Mouse (Mus musculus) olfactory bulb, adult 2 months (tissue): ENCODE results near the gene Ndufa5. TPM values are rescaled to one million over a fixed set of nuclear protein-coding genes. Genes with fewer than 3 reads are reported as not detected.

Source experiments
- H3K27ac ChIP-seq: fragments of 200-500 bp; 2 replicates; pipeline ENCODE4 v1.5.1; 2012; ENCODE audit warnings: low read depth, low read length; ENCODE audit not compliant: insufficient read depth
- H3K4me1 ChIP-seq: fragments of 200-500 bp; 2 replicates; pipeline ENCODE4 v1.6.1; 2012; ENCODE audit warnings: low read length; ENCODE audit not compliant: control insufficient read depth, insufficient read depth
- H3K4me3 ChIP-seq: fragments of 200-500 bp; 2 replicates; pipeline ENCODE4 v1.5.1; 2012; ENCODE audit warnings: mild to moderate bottlenecking, low read depth, low read length, moderate library complexity; ENCODE audit not compliant: insufficient read depth
- CTCF ChIP-seq: fragments of 200-500 bp; IDR thresholded peaks from 2 replicates; pipeline ENCODE4 v1.5.1; 2012; ENCODE audit warnings: low read depth, mild to moderate bottlenecking, low read length, moderate library complexity; ENCODE audit not compliant: insufficient read depth
- POLR2A ChIP-seq: fragments of 200-500 bp; IDR thresholded peaks from 2 replicates; pipeline ENCODE4 v1.6.1; 2012; ENCODE audit warnings: mild to moderate bottlenecking, low read depth, low read length, moderate library complexity; ENCODE audit not compliant: insufficient read depth
- WGBS: fragments of 180-500 bp; shearing (Covaris S2); methylation state at CpG from one replicate; pipeline ENCODE4 v1.1.7; 2018; 5-methylcytosine and 5-hydroxymethylcytosine counted together
- polyA plus RNA-seq: library from polyadenylated mRNA; stranded (reverse); fragments of >200 nt; gene quantifications from 2 replicates; pipeline ENCODE4 v1.2.4, GENCODE M21; 2012; ENCODE audit warnings: low replicate concordance; ENCODE audit not compliant: missing spikeins, insufficient read depth, insufficient read length

Ndufa5 gene
- polyA plus RNA-seq, 1 experiment: not detected

GRCm38 (mm10) chr6:24532804-24533203 lies 5.0 kb upstream of the Ndufa5 start:
- 91% methylated on average over 3 of the region's 3 CpGs for WGBS
- no peaks in the 10 kb centered on the region for H3K4me1 ChIP-seq
- TF ChIP-seq CTCF: no peak
- no peak for TF ChIP-seq POLR2A

GRCm38 (mm10) chr6:24530711-24531420 lies 3.1 kb upstream of the Ndufa5 start:
- Histone ChIP-seq H3K4me1 (peaks cover 3% of the 10 kb centered on the region; the same call in 1 of the 2 replicates), H3K27ac (no peak overlapping the region), H3K4me3 (no peak overlapping the region)
- 51% methylated on average over 11 of the region's 11 CpGs for WGBS
- no peak for TF ChIP-seq CTCF
- no peak for TF ChIP-seq POLR2A

More at GRCm38 (mm10) chr6:24532804-24533203, 5.0 kb upstream of the Ndufa5 start:
- Histone ChIP-seq H3K27ac (no peak overlapping the region), H3K4me3 (no peak overlapping the region)

- TF ChIP-seq POLR2A (no peak), CTCF (no peak)
- Histone ChIP-seq H3K27ac (no peak overlapping the region), H3K4me1 (peaks cover 3% of the 10 kb centered on the region; the same call in 1 of the 2 replicates), H3K4me3 (no peak overlapping the region)
- 30% methylated on average over 4 of the region's 4 CpGs for WGBS
Observed at GRCm38 (mm10) chr6:24530166-24530565, 2.4 kb upstream of the Ndufa5 start.

GRCm38 (mm10) chr6:24528064-24528243 lies 141 bp upstream of the Ndufa5 start, which contains the start of gene Asb15:
Asb15 (plus strand) TSS chr6:24528144.
- TF ChIP-seq CTCF: no peak
- TF ChIP-seq POLR2A: no peak
- Histone ChIP-seq H3K4me1 (peaks cover 3% of the 10 kb centered on the region; the same call in 1 of the 2 replicates), H3K27ac (0 out of 2 replicates have a peak within 1 kb of the TSS, but pooled peaks have one; percentile 2), H3K4me3 (peak within 1 kb of the TSS; percentile 60)
- WGBS: 50% methylated on average over 2 of the region's 2 CpGs

- WGBS: 80% methylated on average over 3 of the region's 3 CpGs
- TF ChIP-seq CTCF: no peak
- TF ChIP-seq POLR2A: no peak
- H3K4me3 ChIP-seq: no peak overlapping the region
- H3K4me1 ChIP-seq: peaks cover 3% of the 10 kb centered on the region; the same call in 1 of the 2 replicates
- no peak overlapping the region for H3K27ac ChIP-seq
Observed at GRCm38 (mm10) chr6:24525705-24526104, 2.1 kb downstream of the Ndufa5 start.

GRCm38 (mm10) chr6:24516197-24516596 lies 11.6 kb downstream of the Ndufa5 start:
- no peak for TF ChIP-seq POLR2A
- no peak for TF ChIP-seq CTCF
- Histone ChIP-seq H3K4me3 (no peak overlapping the region), H3K27ac (no peak overlapping the region), H3K4me1 (peaks cover 4% of the 10 kb centered on the region)
- WGBS: 46% methylated on average over 2 of the region's 2 CpGs

- WGBS: 19% methylated on average over 13 of the region's 13 CpGs
- Histone ChIP-seq H3K27ac (no peak within 1 kb of the TSS; the same call in 1 of the 2 replicates), H3K4me1 (peaks cover 4% of the 10 kb centered on the region), H3K4me3 (peak within 1 kb of the TSS; percentile 26)
- TF ChIP-seq CTCF: no peak
- TF ChIP-seq POLR2A: no peak
Observed at GRCm38 (mm10) chr6:24514552-24515284, 13.1 kb downstream of the Ndufa5 start, which contains the start of gene Iqub. Iqub (minus strand) TSS chr6:24515067.

GRCm38 (mm10) chr6:24504141-24504540 lies 23.7 kb downstream of the Ndufa5 start:
- no peak overlapping the region for H3K27ac ChIP-seq
- H3K4me1 ChIP-seq: no peaks in the 10 kb centered on the region
- no peak overlapping the region for H3K4me3 ChIP-seq
- no peak for TF ChIP-seq CTCF
- TF ChIP-seq POLR2A: no peak
- WGBS: 64% methylated on average over 2 of the region's 2 CpGs

- TF ChIP-seq CTCF: no peak
- no peak for TF ChIP-seq POLR2A
- Histone ChIP-seq H3K4me1 (no peaks in the 10 kb centered on the region), H3K27ac (no peak overlapping the region), H3K4me3 (no peak overlapping the region)
- WGBS: 15% methylated on average over 1 of the region's 1 CpGs
Observed at GRCm38 (mm10) chr6:24490341-24490740, 37.5 kb downstream of the Ndufa5 start.

GRCm38 (mm10) chr6:24486530-24486929 lies 41.3 kb downstream of the Ndufa5 start:
- WGBS: 89% methylated on average over 5 of the region's 5 CpGs
- Histone ChIP-seq H3K4me1 (no peaks in the 10 kb centered on the region), H3K4me3 (no peak overlapping the region), H3K27ac (no peak overlapping the region)
- no peak for TF ChIP-seq POLR2A
- TF ChIP-seq CTCF: no peak
